Mouse (Mus musculus): ENCODE data around the gene Cdca4. TPM values are rescaled to one million over a fixed set of nuclear protein-coding genes. Genes with fewer than 3 reads are reported as not detected.

The Cdca4 gene
- polyA plus RNA-seq, 1 experiment from 2014 or later, result 98.2 TPM

DNA sequence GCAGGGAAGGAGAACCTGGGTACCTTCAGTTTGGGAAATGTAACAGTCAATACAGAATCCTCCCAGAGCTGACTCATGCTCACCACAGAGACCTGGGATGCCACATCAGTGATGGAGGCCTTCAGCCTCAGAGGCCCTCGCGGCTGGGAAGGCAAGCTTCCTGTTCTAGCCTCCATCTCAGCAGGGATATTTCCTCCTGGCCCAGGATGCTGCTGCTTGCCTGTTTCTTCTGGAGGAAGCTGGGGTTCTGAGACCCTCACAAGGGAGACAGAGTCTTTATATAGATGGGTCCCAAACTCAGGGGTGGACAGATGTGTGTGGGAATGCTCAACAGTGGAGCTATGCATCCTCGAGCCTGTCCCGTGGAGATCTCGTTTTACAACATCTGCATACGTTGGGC, 55.2 kb downstream of the Cdca4 start:
- WGBS, result 75% methylated on average over 6 of the region's 6 CpGs
- peaks cover 22% of the 10 kb centered on the region for H3K4me1 ChIP-seq
- no peak overlapping the region for H3K27ac ChIP-seq
- H3K36me3 ChIP-seq, result no peaks in the 10 kb centered on the region
- no peak overlapping the region for H3K4me3 ChIP-seq
- H3K27me3 ChIP-seq (ENCODE audit: insufficient read depth, poor library complexity, severe bottlenecking), result peaks cover 10% of the 10 kb centered on the region
- no peak for DNase-seq (ENCODE audit: low spot score)
- H3K9me3 ChIP-seq, result no peaks in the 10 kb centered on the region

DNA sequence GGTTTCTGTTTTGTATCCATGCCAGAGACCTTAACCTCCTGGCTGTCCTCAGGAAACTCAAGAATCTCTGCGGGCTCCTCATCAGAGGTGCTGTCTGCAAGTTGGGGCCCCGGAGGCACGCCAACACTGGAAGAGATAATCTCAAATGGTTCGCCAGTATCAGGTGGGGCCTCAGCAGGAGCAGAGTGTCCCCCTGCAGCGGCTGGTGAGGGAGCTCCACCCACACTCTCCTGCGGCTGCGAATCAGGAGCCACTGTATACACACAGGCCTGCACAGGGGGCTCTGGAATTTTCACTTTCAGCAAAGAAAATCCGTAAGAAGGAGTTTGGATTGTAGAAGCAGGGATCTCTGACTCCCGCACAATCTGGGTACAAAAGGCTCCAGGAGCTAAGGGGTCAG, 55.9 kb downstream of the Cdca4 start:
- Histone ChIP-seq H3K4me3 (peak overlapping the region; percentile 39), H3K4me1 (peaks cover 28% of the 10 kb centered on the region), H3K27ac (0 out of 2 replicates have a peak overlapping the region, but pooled peaks have one; percentile 32), H3K9me3 (no peaks in the 10 kb centered on the region), H3K36me3 (no peaks in the 10 kb centered on the region), H3K27me3 (ENCODE audit: insufficient read depth, poor library complexity, severe bottlenecking) (peaks cover 10% of the 10 kb centered on the region)
- peak; percentile 74 for DNase-seq (ENCODE audit: low spot score)
- 19% methylated on average over 9 of the region's 9 CpGs for WGBS

DNA sequence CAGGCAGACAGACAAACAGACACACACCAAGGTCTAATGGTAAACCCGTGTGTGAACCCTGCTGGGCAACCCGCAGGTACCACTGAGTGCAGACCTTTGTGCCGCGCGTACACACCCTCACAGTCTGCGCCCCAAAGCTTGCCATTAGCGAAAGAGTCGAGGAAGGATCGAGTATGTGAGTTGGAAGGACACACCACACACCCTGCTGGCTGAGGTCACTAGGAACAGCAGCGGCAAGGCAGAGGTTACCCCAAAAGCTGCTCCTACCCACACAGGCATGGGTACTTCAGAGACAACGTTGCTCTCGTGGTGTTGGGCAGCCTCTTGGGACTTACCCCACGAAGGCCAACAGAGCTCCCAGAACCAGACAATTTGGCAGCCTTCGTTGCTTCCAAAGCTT, 56.9 kb downstream of the Cdca4 start:
- Histone ChIP-seq H3K27me3 (ENCODE audit: insufficient read depth, poor library complexity, severe bottlenecking) (peaks cover 10% of the 10 kb centered on the region), H3K4me1 (peaks cover 33% of the 10 kb centered on the region), H3K36me3 (no peaks in the 10 kb centered on the region), H3K4me3 (no peak overlapping the region), H3K9me3 (no peaks in the 10 kb centered on the region), H3K27ac (no peak overlapping the region)
- WGBS, result 90% methylated on average over 14 of the region's 14 CpGs
- DNase-seq (ENCODE audit: low spot score), result peak; percentile 71

DNA sequence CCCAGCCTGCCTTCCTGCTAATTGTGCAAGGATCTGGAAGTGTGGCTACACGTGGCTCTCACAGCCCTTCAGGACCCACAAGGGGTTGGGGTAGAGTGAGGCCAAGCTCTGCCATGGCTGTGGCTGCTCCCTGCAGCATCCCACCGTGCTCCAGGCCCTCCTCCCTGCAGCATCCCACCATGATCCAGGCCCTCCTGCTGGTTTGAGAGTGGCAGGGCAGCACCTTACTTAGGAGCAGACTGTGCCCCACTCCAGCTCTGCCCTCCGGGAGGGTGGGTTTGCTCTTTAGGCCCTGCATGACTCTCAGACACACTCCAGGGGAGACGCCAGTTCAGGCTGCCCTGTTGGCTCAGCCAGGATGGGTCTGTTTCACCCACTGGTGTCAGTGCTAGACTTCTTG, 58.8 kb downstream of the Cdca4 start:
- Histone ChIP-seq H3K27ac (no peak overlapping the region), H3K4me3 (no peak overlapping the region), H3K36me3 (no peaks in the 10 kb centered on the region), H3K4me1 (peaks cover 36% of the 10 kb centered on the region), H3K9me3 (no peaks in the 10 kb centered on the region), H3K27me3 (ENCODE audit: insufficient read depth, poor library complexity, severe bottlenecking) (peaks cover 10% of the 10 kb centered on the region)
- DNase-seq (ENCODE audit: low spot score), result peak; percentile 71
- 75% methylated on average over 4 of the region's 4 CpGs for WGBS

Other genes with a start within 250 kb of the Cdca4 start
- 3.5 and 5.6 TPM in 2 replicates for gene Inf2, start 240.6 kb downstream of the Cdca4 start, polyA plus RNA-seq (2016; fragmentation: Nextera tagmentation; extraction: Ambion mirVana)
- gene Adssl1, start 209.4 kb downstream of the Cdca4 start, polyA plus RNA-seq (2016; fragmentation: Nextera tagmentation; extraction: Ambion mirVana), result 57.2 and 99.3 TPM in 2 replicates
- 175 and 207 TPM in 2 replicates for gene Siva1, start 184.7 kb downstream of the Cdca4 start, polyA plus RNA-seq (2016; fragmentation: Nextera tagmentation; extraction: Ambion mirVana)
- 57.1 and 82.0 TPM in 2 replicates for gene Akt1, start 154.5 kb downstream of the Cdca4 start, polyA plus RNA-seq (2016; fragmentation: Nextera tagmentation; extraction: Ambion mirVana)
- gene Zbtb42, start 150.6 kb downstream of the Cdca4 start, polyA plus RNA-seq (2016; fragmentation: Nextera tagmentation; extraction: Ambion mirVana), result 3.9 and 4.3 TPM in 2 replicates
- gene Cep170b, start 109.0 kb downstream of the Cdca4 start, polyA plus RNA-seq (2016; fragmentation: Nextera tagmentation; extraction: Ambion mirVana), result 3.9 and 6.6 TPM in 2 replicates
- gene Pld4, start 68.8 kb downstream of the Cdca4 start, polyA plus RNA-seq (2016; fragmentation: Nextera tagmentation; extraction: Ambion mirVana), result 0.57 and 2.9 TPM in 2 replicates
- 0.53 and 0.71 TPM in 2 replicates for gene Ahnak2, start 26.8 kb downstream of the Cdca4 start, polyA plus RNA-seq (2016; fragmentation: Nextera tagmentation; extraction: Ambion mirVana)
- gene Clba1, start 20.5 kb downstream of the Cdca4 start, polyA plus RNA-seq (2016; fragmentation: Nextera tagmentation; extraction: Ambion mirVana), result 13.0 and 14.9 TPM in 2 replicates
- gene Gpr132, start 38.8 kb upstream of the Cdca4 start, polyA plus RNA-seq (2016; fragmentation: Nextera tagmentation; extraction: Ambion mirVana), result 0.11 TPM in 1 of 2 replicates, not detected in the other
- 2.0 and 3.6 TPM in 2 replicates for gene Jag2, start 100.4 kb upstream of the Cdca4 start, polyA plus RNA-seq (2016; fragmentation: Nextera tagmentation; extraction: Ambion mirVana)
- gene Nudt14, start 112.7 kb upstream of the Cdca4 start, polyA plus RNA-seq (2016; fragmentation: Nextera tagmentation; extraction: Ambion mirVana), result 48.6 and 65.5 TPM in 2 replicates
- gene Btbd6, start 147.1 kb upstream of the Cdca4 start, polyA plus RNA-seq (2016; fragmentation: Nextera tagmentation; extraction: Ambion mirVana), result 22.3 and 23.6 TPM in 2 replicates
- 35.3 and 41.5 TPM in 2 replicates for gene Brf1, start 171.3 kb upstream of the Cdca4 start, polyA plus RNA-seq (2016; fragmentation: Nextera tagmentation; extraction: Ambion mirVana)
- 11.7 TPM in 2 replicates for gene Pacs2, start 185.1 kb upstream of the Cdca4 start, polyA plus RNA-seq (2016; fragmentation: Nextera tagmentation; extraction: Ambion mirVana)
- not detected in 2 replicates for gene Tex22, start 245.1 kb upstream of the Cdca4 start, polyA plus RNA-seq (2016; fragmentation: Nextera tagmentation; extraction: Ambion mirVana)